Mouse (Mus musculus) midbrain, embryonic 12.5 days (tissue): ENCODE measurements around the gene Slc3a2. TPM values are rescaled to one million over a fixed set of nuclear protein-coding genes. Genes with fewer than 3 reads are reported as not detected.

Experiments
- ATAC-seq: fragments of 200-750 bp; cut with Nextera tagmentation; 2 replicates; pipeline ENCODE4 v1.8.0; 2017; ENCODE audit warnings: low read depth, moderate TSS enrichment, moderate library complexity; ENCODE audit not compliant: low FRiP score
- H3K27ac ChIP-seq: fragments of 300-500 bp; sonication (generic); replicated peaks from 2 replicates; pipeline ENCODE4 v1.5.1; 2016; ENCODE audit warnings: mild to moderate bottlenecking
- H3K27me3 ChIP-seq: fragments of 300-500 bp; sonication (generic); 2 replicates; pipeline ENCODE4 v1.6.1; 2016; ENCODE audit warnings: mild to moderate bottlenecking
- H3K36me3 ChIP-seq: fragments of 300-500 bp; sonication (generic); 2 replicates; pipeline ENCODE4 v1.6.1; 2016
- H3K4me1 ChIP-seq: fragments of 300-500 bp; sonication (generic); 2 replicates; pipeline ENCODE4 v1.6.1; 2016
- H3K4me2 ChIP-seq: fragments of 300-500 bp; sonication (generic); replicated peaks from 2 replicates; pipeline ENCODE4 v1.6.1; 2016; ENCODE audit warnings: mild to moderate bottlenecking, moderate library complexity
- H3K4me3 ChIP-seq: fragments of 300-500 bp; sonication (generic); 2 replicates; pipeline ENCODE4 v1.5.1; 2016; ENCODE audit warnings: mild to moderate bottlenecking
- H3K9ac ChIP-seq: fragments of 300-500 bp; sonication (generic); replicated peaks from 2 replicates; pipeline ENCODE4 v1.6.1; 2016; ENCODE audit warnings: mild to moderate bottlenecking, moderate library complexity
- H3K9me3 ChIP-seq: fragments of 300-500 bp; sonication (generic); 2 replicates; pipeline ENCODE4 v1.6.1; 2016; ENCODE audit warnings: mild to moderate bottlenecking
- WGBS: fragments of 180-500 bp; shearing (Covaris S2); methylation state at CpG from one replicate; pipeline ENCODE4 v1.1.7; 2016; 5-methylcytosine and 5-hydroxymethylcytosine counted together
- microRNA-seq: library from miRNA; unstranded; fragments of <30 nt; microRNA quantifications from one replicate; pipeline ENCODE4, GENCODE M21; 2017
- polyA plus RNA-seq: library from polyadenylated mRNA; unstranded; fragments of >200 nt; fragmentation: Nextera tagmentation; extraction: Ambion mirVana; gene quantifications from 2 replicates; pipeline ENCODE4 v1.2.1, GENCODE M21; 2016

The Slc3a2 gene
- polyA plus RNA-seq, 1 experiment from 2014 or later = 150 TPM

DNA sequence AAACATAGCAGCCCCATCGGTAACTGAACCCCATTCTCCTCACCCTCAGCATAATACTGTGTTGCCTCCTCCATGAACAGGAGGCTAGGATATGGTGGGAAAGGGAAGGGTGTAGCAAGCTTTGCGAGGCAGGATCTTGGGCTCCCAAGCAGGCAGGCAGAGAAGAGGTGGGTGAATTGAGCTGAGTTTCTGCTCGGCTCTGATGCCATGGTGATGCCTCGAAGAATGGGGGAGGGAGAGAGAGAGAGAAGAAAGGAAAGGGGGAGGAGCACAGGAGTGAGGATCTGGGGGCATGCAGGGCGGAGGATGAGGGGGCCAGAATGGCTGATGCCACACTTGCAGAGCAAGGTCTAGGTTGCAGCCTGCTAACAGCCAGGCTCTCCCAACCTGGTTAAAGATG is 57.4 kb downstream of the Slc3a2 start:
- Histone ChIP-seq H3K9me3 (no peaks in the 10 kb centered on the region), H3K27ac (no peak overlapping the region), H3K4me3 (no peak overlapping the region), H3K9ac (no peak overlapping the region), H3K36me3 (no peaks in the 10 kb centered on the region), H3K4me2 (no peak overlapping the region), H3K27me3 (peaks cover 49% of the 10 kb centered on the region), H3K4me1 (peaks cover 13% of the 10 kb centered on the region; the same call in 1 of the 2 replicates)
- WGBS = 47% methylated on average over 5 of the region's 5 CpGs
- no peak for ATAC-seq

DNA sequence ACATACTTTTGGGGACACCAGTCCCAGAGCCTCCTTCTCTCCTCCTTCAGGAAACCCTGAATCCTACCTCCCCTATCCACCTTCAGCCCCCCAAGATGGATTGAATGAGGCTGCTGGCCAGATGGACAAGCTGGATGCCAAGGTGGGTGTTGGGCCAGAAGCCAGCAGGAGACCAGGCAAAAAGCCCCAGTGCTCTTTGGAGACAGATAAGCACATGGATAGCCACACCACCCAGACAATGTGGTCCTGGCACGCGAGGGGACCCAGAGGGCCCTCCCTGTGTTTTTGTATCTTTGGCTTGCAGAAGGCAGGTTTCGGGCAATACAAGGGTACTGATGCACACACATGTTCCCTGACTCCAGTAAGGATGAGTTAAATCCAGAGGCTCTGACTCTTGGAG is 58.3 kb downstream of the Slc3a2 start:
- H3K9ac ChIP-seq = no peak overlapping the region
- peaks cover 58% of the 10 kb centered on the region for H3K27me3 ChIP-seq
- ATAC-seq = no peak
- no peaks in the 10 kb centered on the region for H3K36me3 ChIP-seq
- H3K4me1 ChIP-seq = peaks cover 13% of the 10 kb centered on the region; the same call in 1 of the 2 replicates
- H3K4me2 ChIP-seq = no peak overlapping the region
- WGBS = 96% methylated on average over 3 of the region's 3 CpGs
- no peak overlapping the region for H3K4me3 ChIP-seq
- no peaks in the 10 kb centered on the region for H3K9me3 ChIP-seq
- H3K27ac ChIP-seq = no peak overlapping the region

DNA sequence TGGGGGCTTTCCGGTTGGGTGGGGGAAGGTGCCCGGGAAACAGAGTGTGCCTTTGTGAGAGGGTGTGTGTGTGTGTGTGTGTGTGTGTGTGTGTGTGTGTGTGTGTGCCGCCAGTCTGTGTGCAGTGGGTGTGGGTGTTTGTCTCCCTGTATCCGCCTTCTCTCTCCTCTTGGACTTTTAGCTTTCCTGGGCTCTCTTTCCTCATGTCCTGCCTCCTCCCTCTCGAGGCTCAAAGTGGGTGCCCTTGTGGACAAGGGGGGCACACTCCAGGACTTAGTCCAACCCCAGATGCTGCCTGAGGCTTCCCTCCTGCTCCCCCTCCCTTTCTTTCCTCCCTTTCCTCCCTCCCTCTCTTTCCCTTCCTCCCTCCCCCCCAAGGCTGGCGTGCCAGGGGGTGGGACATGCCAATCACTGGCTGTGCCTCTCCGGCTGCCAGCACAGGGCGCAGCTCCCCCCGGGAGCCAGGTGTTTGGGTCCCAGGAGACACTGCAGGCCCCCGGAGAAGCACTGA is 59.2 kb downstream of the Slc3a2 start:
- no peaks in the 10 kb centered on the region for H3K36me3 ChIP-seq
- no peak overlapping the region for H3K27ac ChIP-seq
- peaks cover 58% of the 10 kb centered on the region for H3K27me3 ChIP-seq
- 47% methylated on average over 9 of the region's 10 CpGs for WGBS
- H3K4me1 ChIP-seq = peaks cover 13% of the 10 kb centered on the region; the same call in 1 of the 2 replicates
- H3K9me3 ChIP-seq = no peaks in the 10 kb centered on the region
- ATAC-seq = no peak
- H3K4me2 ChIP-seq = no peak overlapping the region
- H3K9ac ChIP-seq = no peak overlapping the region
- no peak overlapping the region for H3K4me3 ChIP-seq

DNA sequence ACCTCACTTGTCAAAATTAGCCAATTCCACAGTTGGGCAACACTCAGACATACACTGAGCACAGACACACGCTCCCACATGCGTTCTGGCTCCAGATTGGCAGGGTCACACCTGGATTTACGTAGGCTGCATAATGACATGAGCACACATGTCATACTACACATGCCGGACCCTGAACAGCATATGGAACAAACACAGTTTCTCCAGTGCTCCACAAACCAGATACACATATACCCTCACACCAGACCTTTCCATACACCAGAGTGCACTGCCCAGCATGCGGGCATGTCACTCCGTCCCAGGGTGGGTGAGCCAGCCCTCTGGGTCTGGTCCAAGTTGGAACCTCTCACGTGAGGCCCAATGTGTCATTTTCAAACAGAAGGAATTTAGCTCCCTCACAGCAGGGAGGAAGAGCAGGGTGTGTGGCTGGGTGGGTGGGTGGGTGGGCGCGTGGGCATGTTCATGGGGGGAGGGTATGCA is 59.8 kb downstream of the Slc3a2 start, which contains the start of gene Chrm1:
Gene Chrm1, plus strand, starts transcription at position 430 of the 480 bp plus-strand sequence.
- Histone ChIP-seq H3K36me3 (no peaks in the 10 kb centered on the region), H3K27ac (no peak within 1 kb of the TSS), H3K9me3 (no peaks in the 10 kb centered on the region), H3K4me1 (peaks cover 13% of the 10 kb centered on the region; the same call in 1 of the 2 replicates), H3K27me3 (peaks cover 58% of the 10 kb centered on the region), H3K9ac (no peak within 1 kb of the TSS), H3K4me3 (no peak within 1 kb of the TSS), H3K4me2 (peak within 1 kb of the TSS; percentile 84; the same call in 1 of the 2 replicates)
- ATAC-seq = no peak
- 74% methylated on average over 9 of the region's 9 CpGs for WGBS

DNA sequence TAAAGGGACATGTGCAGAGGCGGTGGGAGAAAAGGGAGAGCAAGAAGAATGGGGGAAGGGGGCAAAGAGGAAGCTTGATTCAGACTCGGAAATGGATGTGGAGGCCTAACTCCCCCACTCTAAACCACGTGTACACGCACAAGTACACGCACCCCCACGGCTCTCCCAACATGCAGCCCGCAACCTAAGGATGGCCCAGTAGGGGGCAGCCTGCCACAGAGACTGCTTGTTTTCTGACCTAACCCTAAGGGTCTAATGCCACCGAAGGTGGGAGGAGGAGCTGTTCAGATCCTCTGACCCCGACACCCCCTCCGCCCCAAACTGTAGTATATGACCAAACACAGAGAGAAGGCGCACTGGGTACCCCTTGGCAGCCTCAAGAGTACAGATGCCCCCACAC is 60.8 kb downstream of the Slc3a2 start:
- no peaks in the 10 kb centered on the region for H3K36me3 ChIP-seq
- H3K9ac ChIP-seq = peak overlapping the region; percentile 55
- H3K4me3 ChIP-seq = peak overlapping the region; percentile 46
- 5% methylated on average over 11 of the region's 11 CpGs for WGBS
- ATAC-seq = peak; percentile 56
- H3K27me3 ChIP-seq = peaks cover 62% of the 10 kb centered on the region
- peaks cover 13% of the 10 kb centered on the region; the same call in 1 of the 2 replicates for H3K4me1 ChIP-seq
- H3K9me3 ChIP-seq = no peaks in the 10 kb centered on the region
- H3K27ac ChIP-seq = no peak overlapping the region
- peak overlapping the region; percentile 84 for H3K4me2 ChIP-seq

DNA sequence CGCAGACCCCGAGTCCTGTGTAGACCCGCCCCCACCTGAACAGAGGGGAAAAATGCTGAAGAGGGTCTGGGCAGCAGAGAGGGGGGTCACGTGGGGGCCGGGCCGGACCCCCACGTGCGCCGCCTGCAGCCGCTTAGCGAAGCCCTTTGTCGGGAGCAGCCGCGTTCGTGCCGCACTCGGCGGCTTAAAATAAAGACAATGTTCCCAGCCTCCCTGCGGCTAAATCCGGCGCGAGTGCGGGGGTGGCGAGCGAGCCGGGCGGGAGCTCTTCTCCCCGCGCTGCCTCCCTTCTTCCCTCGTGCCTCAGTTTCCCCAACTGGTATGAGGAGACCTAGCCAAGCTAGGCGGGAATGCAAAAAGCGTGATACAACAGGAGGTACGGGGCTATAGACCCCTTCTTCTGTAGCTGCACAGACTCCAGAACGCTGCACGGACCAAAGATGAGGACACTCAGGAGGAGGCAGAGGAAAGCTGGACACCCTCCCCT is 61.3 kb downstream of the Slc3a2 start:
- peak overlapping the region; percentile 84 for H3K4me2 ChIP-seq
- peak overlapping the region; percentile 55 for H3K9ac ChIP-seq
- peaks cover 62% of the 10 kb centered on the region for H3K27me3 ChIP-seq
- no peak overlapping the region for H3K27ac ChIP-seq
- peak overlapping the region; percentile 46 for H3K4me3 ChIP-seq
- no peaks in the 10 kb centered on the region for H3K36me3 ChIP-seq
- H3K4me1 ChIP-seq = peaks cover 13% of the 10 kb centered on the region; the same call in 1 of the 2 replicates
- no peaks in the 10 kb centered on the region for H3K9me3 ChIP-seq
- peak; percentile 86 for ATAC-seq
- under 1% methylated on average over 35 of the region's 35 CpGs for WGBS

Small RNA genes within 50 kb of the gene (microRNA-seq; reads per million reads assigned to microRNA genes)
- not detected for gene Mir6992

Other genes starting within 250 kb of the Slc3a2 start
- gene Slc22a8, start 132.1 kb downstream of the Slc3a2 start, polyA plus RNA-seq = 0.77 and 0.89 TPM in 2 replicates
- gene Slc22a6, start 105.3 kb downstream of the Slc3a2 start, polyA plus RNA-seq = 3.6 and 4.2 TPM in 2 replicates
- gene Chrm1, start 59.6 kb downstream of the Slc3a2 start, polyA plus RNA-seq = 0.50 and 0.59 TPM in 2 replicates
- gene Wdr74, start 12.5 kb upstream of the Slc3a2 start, polyA plus RNA-seq = 78.5 and 80.7 TPM in 2 replicates
- gene 1700092M07Rik, start 17.3 kb upstream of the Slc3a2 start, polyA plus RNA-seq = 3.3 and 4.5 TPM in 2 replicates
- gene Stx5a, start 18.0 kb upstream of the Slc3a2 start, polyA plus RNA-seq = 121 and 127 TPM in 2 replicates
- gene Nxf1, start 33.7 kb upstream of the Slc3a2 start, polyA plus RNA-seq = 210 and 224 TPM in 2 replicates
- 211 and 214 TPM in 2 replicates for gene Tmem223, start 47.6 kb upstream of the Slc3a2 start, polyA plus RNA-seq
- 40.4 TPM in 2 replicates for gene Tmem179b, start 51.1 kb upstream of the Slc3a2 start, polyA plus RNA-seq
- gene Taf6l, start 63.0 kb upstream of the Slc3a2 start, polyA plus RNA-seq = 34.5 and 35.5 TPM in 2 replicates
- 154 and 160 TPM in 2 replicates for gene Polr2g, start 75.2 kb upstream of the Slc3a2 start, polyA plus RNA-seq
- gene Zbtb3, start 79.2 kb upstream of the Slc3a2 start, polyA plus RNA-seq = 8.3 and 8.8 TPM in 2 replicates
- 65.7 and 69.9 TPM in 2 replicates for gene Ttc9c, start 96.0 kb upstream of the Slc3a2 start, polyA plus RNA-seq
- gene Hnrnpul2, start 96.6 kb upstream of the Slc3a2 start, polyA plus RNA-seq = 6.0 and 6.4 TPM in 2 replicates
- gene AC129217.1, start 106.4 kb upstream of the Slc3a2 start, polyA plus RNA-seq = not detected in 2 replicates
- 68.0 and 68.7 TPM in 2 replicates for gene Bscl2, start 114.1 kb upstream of the Slc3a2 start, polyA plus RNA-seq
- gene Gng3, start 115.8 kb upstream of the Slc3a2 start, polyA plus RNA-seq = 174 and 180 TPM in 2 replicates
- 0.55 and 0.62 TPM in 2 replicates for gene Lrrn4cl, start 127.4 kb upstream of the Slc3a2 start, polyA plus RNA-seq
- gene Ubxn1, start 148.1 kb upstream of the Slc3a2 start, polyA plus RNA-seq = 172 and 175 TPM in 2 replicates
- 59.6 and 63.5 TPM in 2 replicates for gene Uqcc3, start 157.6 kb upstream of the Slc3a2 start, polyA plus RNA-seq
- 92.7 and 97.2 TPM in 2 replicates for gene Lbhd1, start 160.4 kb upstream of the Slc3a2 start, polyA plus RNA-seq
- gene Gm49403, start 160.6 kb upstream of the Slc3a2 start, polyA plus RNA-seq = not detected in 2 replicates
- 81.0 and 87.1 TPM in 2 replicates for gene 1810009A15Rik, start 165.5 kb upstream of the Slc3a2 start, polyA plus RNA-seq
- not detected in 2 replicates for gene Gm49416, start 165.6 kb upstream of the Slc3a2 start, polyA plus RNA-seq
- gene Ints5, start 169.6 kb upstream of the Slc3a2 start, polyA plus RNA-seq = 46.2 and 46.6 TPM in 2 replicates
- gene Ganab, start 174.7 kb upstream of the Slc3a2 start, polyA plus RNA-seq = 111 and 115 TPM in 2 replicates
- gene B3gat3, start 197.0 kb upstream of the Slc3a2 start, polyA plus RNA-seq = 71.9 and 72.5 TPM in 2 replicates
- 2.1 and 2.2 TPM in 2 replicates for gene Rom1, start 206.0 kb upstream of the Slc3a2 start, polyA plus RNA-seq
- gene Eml3, start 206.2 kb upstream of the Slc3a2 start, polyA plus RNA-seq = 14.9 and 15.8 TPM in 2 replicates
- gene Mta2, start 218.5 kb upstream of the Slc3a2 start, polyA plus RNA-seq = 189 and 192 TPM in 2 replicates
- gene Tut1, start 230.5 kb upstream of the Slc3a2 start, polyA plus RNA-seq = 34.0 and 34.2 TPM in 2 replicates
- gene Eef1g, start 243.7 kb upstream of the Slc3a2 start, polyA plus RNA-seq = 338 and 351 TPM in 2 replicates